Mouse (Mus musculus): Measurements from ENCODE around the gene Tcf12. TPM values are rescaled to one million over a fixed set of nuclear protein-coding genes. Genes with fewer than 3 reads are reported as not detected.

The Tcf12 gene
- polyA plus RNA-seq, 1 experiment from 2014 or later, result 140 TPM

GRCm38 (mm10) chr9:71975141-71975540 is 136.5 kb downstream of the Tcf12 start:
- Histone ChIP-seq H3K27ac (0 out of 2 replicates have a peak overlapping the region, but pooled peaks have one; percentile 53), H3K27me3 (no peaks in the 10 kb centered on the region), H3K4me3 (replicated peaks) (no peak overlapping the region), H3K9me3 (no peaks in the 10 kb centered on the region), H3K9ac (replicated peaks) (no peak overlapping the region), H3K4me1 (replicated peaks) (peaks cover 39% of the 10 kb centered on the region), H3K36me3 (no peaks in the 10 kb centered on the region), H3K4me2 (replicated peaks) (no peak overlapping the region)
- ATAC-seq, result no peak
- whole genome bisulfite sequencing, result 44% methylated on average over 4 of the region's 4 CpGs

DNA sequence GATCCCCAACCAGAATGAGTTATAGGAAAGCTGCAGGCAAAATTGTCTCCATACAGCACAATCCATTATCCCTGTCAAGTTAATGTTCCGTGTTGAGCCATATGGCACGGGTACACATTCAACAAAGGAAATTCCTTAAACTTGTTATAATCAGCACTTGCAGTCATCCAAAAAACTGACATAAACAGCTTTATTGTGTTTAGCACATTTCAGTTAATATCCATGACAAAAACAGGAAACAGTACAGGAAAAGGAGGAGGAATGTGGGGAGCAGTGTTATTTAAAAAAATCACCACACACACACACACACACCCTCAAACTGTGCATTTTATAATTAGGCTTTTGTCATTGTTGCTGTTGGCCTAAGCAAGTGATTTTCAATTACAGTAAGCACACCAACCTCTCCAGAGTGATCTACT is 137.1 kb downstream of the Tcf12 start:
- Histone ChIP-seq H3K4me3 (replicated peaks) (no peak overlapping the region), H3K27ac (peak overlapping the region; percentile 35), H3K36me3 (no peaks in the 10 kb centered on the region), H3K4me2 (replicated peaks) (no peak overlapping the region), H3K27me3 (no peaks in the 10 kb centered on the region), H3K4me1 (replicated peaks) (peaks cover 39% of the 10 kb centered on the region), H3K9ac (replicated peaks) (no peak overlapping the region), H3K9me3 (no peaks in the 10 kb centered on the region)
- 11% methylated on average over 2 of the region's 2 CpGs for WGBS
- no peak for ATAC-seq

DNA sequence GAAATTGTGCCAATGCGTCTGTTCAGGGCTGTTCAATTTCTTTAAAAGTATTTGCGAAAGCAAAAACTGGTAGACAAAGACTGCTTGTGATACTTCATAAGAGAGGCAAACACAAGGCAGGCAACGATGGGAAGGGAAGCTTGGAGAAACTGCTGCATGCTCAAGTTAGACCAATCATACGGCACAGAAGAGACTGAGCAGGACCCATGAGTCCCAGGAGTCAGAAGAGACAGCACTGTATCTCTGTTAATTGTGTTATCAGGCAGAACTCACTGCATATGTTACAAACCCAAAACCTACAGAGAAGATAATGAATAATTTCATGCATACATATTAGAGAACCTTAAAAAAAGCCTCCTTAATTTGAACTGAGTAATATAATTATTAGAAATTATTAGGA is 147.6 kb downstream of the Tcf12 start:
- Histone ChIP-seq H3K36me3 (no peaks in the 10 kb centered on the region), H3K4me2 (replicated peaks) (no peak overlapping the region), H3K4me3 (replicated peaks) (no peak overlapping the region), H3K9ac (replicated peaks) (no peak overlapping the region), H3K4me1 (replicated peaks) (peaks cover 12% of the 10 kb centered on the region), H3K27me3 (no peaks in the 10 kb centered on the region), H3K9me3 (no peaks in the 10 kb centered on the region), H3K27ac (no peak overlapping the region)
- 81% methylated on average over 4 of the region's 4 CpGs for WGBS
- no peak for ATAC-seq

GRCm38 (mm10) chr9:71960026-71960396 is 151.7 kb downstream of the Tcf12 start:
- no peaks in the 10 kb centered on the region for H3K9me3 ChIP-seq
- peak overlapping the region; percentile 56; the same call in 1 of the 2 replicates for H3K27ac ChIP-seq
- ATAC-seq, result no peak
- H3K4me2 ChIP-seq (replicated peaks), result peak overlapping the region; percentile 28; the same call in 1 of the 2 replicates
- no peak overlapping the region for H3K9ac ChIP-seq (replicated peaks)
- no peaks in the 10 kb centered on the region for H3K36me3 ChIP-seq
- H3K27me3 ChIP-seq, result no peaks in the 10 kb centered on the region
- H3K4me3 ChIP-seq (replicated peaks), result no peak overlapping the region
- peaks cover 12% of the 10 kb centered on the region for H3K4me1 ChIP-seq (replicated peaks)

GRCm38 (mm10) chr9:71959259-71960025 is 152.2 kb downstream of the Tcf12 start:
- no peak overlapping the region for H3K4me3 ChIP-seq (replicated peaks)
- peaks cover 12% of the 10 kb centered on the region for H3K4me1 ChIP-seq (replicated peaks)
- ATAC-seq, result peak; percentile 83
- H3K27me3 ChIP-seq, result no peaks in the 10 kb centered on the region
- H3K4me2 ChIP-seq (replicated peaks), result peak overlapping the region; percentile 28; the same call in 1 of the 2 replicates
- H3K9me3 ChIP-seq, result no peaks in the 10 kb centered on the region
- peak overlapping the region; percentile 56; the same call in 1 of the 2 replicates for H3K27ac ChIP-seq
- no peaks in the 10 kb centered on the region for H3K36me3 ChIP-seq
- H3K9ac ChIP-seq (replicated peaks), result no peak overlapping the region
- 44% methylated on average over 11 of the region's 11 CpGs for WGBS

- Histone ChIP-seq H3K27me3 (no peaks in the 10 kb centered on the region), H3K9me3 (no peaks in the 10 kb centered on the region), H3K4me2 (replicated peaks) (no peak overlapping the region), H3K27ac (no peak overlapping the region), H3K36me3 (no peaks in the 10 kb centered on the region), H3K4me1 (replicated peaks) (peaks cover 7% of the 10 kb centered on the region; the same call in 1 of the 2 replicates), H3K9ac (replicated peaks) (no peak overlapping the region), H3K4me3 (replicated peaks) (no peak overlapping the region)
- 65% methylated on average over 2 of the region's 2 CpGs for WGBS
- ATAC-seq, result no peak
Observed at GRCm38 (mm10) chr9:71953217-71953616, 158.5 kb downstream of the Tcf12 start.

DNA sequence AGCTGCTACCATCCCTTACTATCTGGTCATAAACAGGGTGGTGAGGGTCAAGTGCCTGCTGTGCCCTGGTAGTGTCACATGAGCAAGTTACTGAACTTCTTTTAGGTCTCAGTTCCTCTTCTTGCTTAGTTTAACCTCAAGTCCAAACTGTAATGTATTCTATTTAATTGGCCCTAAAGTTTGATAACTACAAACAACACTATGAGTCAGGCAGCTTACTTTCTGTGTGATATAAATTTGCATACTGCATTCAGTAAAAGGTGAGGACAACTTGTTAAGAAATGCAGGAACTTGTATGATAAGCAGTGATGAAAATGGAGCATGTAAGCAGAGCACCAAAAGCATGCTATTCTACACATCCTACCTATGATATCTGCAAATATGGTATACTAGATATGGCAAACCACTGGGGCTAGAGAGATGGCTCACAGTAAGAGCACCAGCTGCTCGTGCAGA is 159.0 kb downstream of the Tcf12 start:
- Histone ChIP-seq H3K9ac (replicated peaks) (no peak overlapping the region), H3K9me3 (no peaks in the 10 kb centered on the region), H3K27me3 (no peaks in the 10 kb centered on the region), H3K27ac (no peak overlapping the region), H3K4me1 (replicated peaks) (peaks cover 7% of the 10 kb centered on the region; the same call in 1 of the 2 replicates), H3K36me3 (no peaks in the 10 kb centered on the region; the same call in 1 of the 2 replicates), H3K4me3 (replicated peaks) (no peak overlapping the region), H3K4me2 (replicated peaks) (no peak overlapping the region)
- 94% methylated on average over 1 of the region's 1 CpGs for WGBS
- ATAC-seq, result no peak

- Histone ChIP-seq H3K36me3 (no peaks in the 10 kb centered on the region; the same call in 1 of the 2 replicates), H3K4me1 (replicated peaks) (peaks cover 7% of the 10 kb centered on the region; the same call in 1 of the 2 replicates), H3K4me3 (replicated peaks) (no peak overlapping the region), H3K9me3 (no peaks in the 10 kb centered on the region), H3K27me3 (no peaks in the 10 kb centered on the region), H3K9ac (replicated peaks) (no peak overlapping the region), H3K27ac (no peak overlapping the region), H3K4me2 (replicated peaks) (no peak overlapping the region)
- no peak for ATAC-seq
- 87% methylated on average over 2 of the region's 2 CpGs for WGBS
Observed at GRCm38 (mm10) chr9:71951926-71952325, 159.7 kb downstream of the Tcf12 start.

DNA sequence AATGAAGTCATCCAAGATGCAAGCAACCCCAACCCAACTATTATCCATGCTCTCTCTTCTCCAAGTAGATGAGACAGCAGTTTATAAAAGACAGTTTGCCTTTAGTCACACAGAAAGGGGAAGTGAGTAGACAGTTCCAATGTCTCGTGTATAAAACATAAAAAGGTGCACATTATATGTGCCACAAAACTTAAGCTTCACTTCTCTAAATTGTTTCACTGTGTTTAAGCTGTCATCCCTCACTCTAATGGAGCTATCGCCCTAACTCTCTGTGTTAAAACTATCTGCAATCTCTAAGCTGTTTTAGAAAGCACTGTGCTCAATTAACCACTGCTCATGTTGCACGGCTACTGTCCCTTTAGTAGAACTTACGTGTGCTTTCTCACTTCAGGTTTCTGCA is 160.3 kb downstream of the Tcf12 start:
- ATAC-seq, result no peak
- Histone ChIP-seq H3K36me3 (no peaks in the 10 kb centered on the region; the same call in 1 of the 2 replicates), H3K9me3 (no peaks in the 10 kb centered on the region), H3K27ac (no peak overlapping the region), H3K9ac (replicated peaks) (no peak overlapping the region), H3K4me1 (replicated peaks) (peaks cover 7% of the 10 kb centered on the region; the same call in 1 of the 2 replicates), H3K4me2 (replicated peaks) (no peak overlapping the region), H3K4me3 (replicated peaks) (no peak overlapping the region), H3K27me3 (no peaks in the 10 kb centered on the region)
- 85% methylated on average over 4 of the region's 4 CpGs for whole genome bisulfite sequencing

- 93% methylated on average over 4 of the region's 4 CpGs for WGBS
- no peak overlapping the region for H3K27ac ChIP-seq
- ATAC-seq, result no peak
Observed at GRCm38 (mm10) chr9:71944801-71945200, 166.9 kb downstream of the Tcf12 start.

DNA sequence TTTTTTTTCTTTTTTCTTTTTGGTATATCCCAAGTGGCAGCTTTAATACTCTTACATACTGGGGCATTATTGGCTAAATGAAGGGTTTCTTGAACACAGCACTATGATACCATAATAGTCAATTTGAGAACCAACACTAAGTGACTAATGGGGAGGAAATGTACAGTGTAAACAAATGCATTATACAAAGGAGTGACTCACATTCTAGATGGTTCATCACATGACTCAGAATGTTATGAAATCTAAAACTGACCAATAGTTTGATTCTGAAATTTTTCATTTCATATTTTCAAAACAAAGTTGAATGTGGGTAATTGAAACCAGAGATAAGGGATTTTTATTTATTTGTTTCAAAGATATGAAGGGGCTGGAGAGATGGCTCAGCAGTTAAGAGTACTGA is 169.2 kb downstream of the Tcf12 start:
- no peak overlapping the region for H3K27ac ChIP-seq
- H3K27me3 ChIP-seq, result no peaks in the 10 kb centered on the region
- H3K36me3 ChIP-seq, result no peaks in the 10 kb centered on the region
- H3K4me1 ChIP-seq (replicated peaks), result peaks cover 10% of the 10 kb centered on the region
- no peaks in the 10 kb centered on the region for H3K9me3 ChIP-seq
- H3K4me2 ChIP-seq (replicated peaks), result no peak overlapping the region
- ATAC-seq, result no peak
- no peak overlapping the region for H3K4me3 ChIP-seq (replicated peaks)
- no peak overlapping the region for H3K9ac ChIP-seq (replicated peaks)

More at GRCm38 (mm10) chr9:71944801-71945200, 166.9 kb downstream of the Tcf12 start:
- no peaks in the 10 kb centered on the region for H3K9me3 ChIP-seq
- peaks cover 7% of the 10 kb centered on the region for H3K4me1 ChIP-seq (replicated peaks)
- H3K4me2 ChIP-seq (replicated peaks), result no peak overlapping the region
- no peaks in the 10 kb centered on the region; the same call in 1 of the 2 replicates for H3K36me3 ChIP-seq
- H3K4me3 ChIP-seq (replicated peaks), result no peak overlapping the region
- no peaks in the 10 kb centered on the region for H3K27me3 ChIP-seq
- no peak overlapping the region for H3K9ac ChIP-seq (replicated peaks)

- ATAC-seq, result no peak
- Histone ChIP-seq H3K4me3 (replicated peaks) (no peak overlapping the region), H3K9me3 (no peaks in the 10 kb centered on the region), H3K27me3 (no peaks in the 10 kb centered on the region), H3K4me2 (replicated peaks) (no peak overlapping the region), H3K9ac (replicated peaks) (no peak overlapping the region), H3K36me3 (no peaks in the 10 kb centered on the region), H3K4me1 (replicated peaks) (peaks cover 10% of the 10 kb centered on the region), H3K27ac (no peak overlapping the region)
Observed at GRCm38 (mm10) chr9:71940016-71940415, 171.7 kb downstream of the Tcf12 start.
